Mouse (Mus musculus) CH12.LX (cell line): Measurements from ENCODE around the gene Anpep.

Experiments
- CHD1 ChIP-seq: IDR thresholded peaks from 2 replicates; pipeline ENCODE4 v1.6.1; 2012; ENCODE audit warnings: low read depth, low read length, improper control_type of control experiment, inconsistent platforms
- CTCF ChIP-seq, 2 experiments: IDR thresholded peaks in 1 of 2; conservative IDR thresholded peaks in 1 of 2; 2 replicates each; pipeline ENCODE4 v1.5.1; 2011 to 2012; ENCODE audit warnings: low read depth in 2 of 2, low read length in 2 of 2, improper control_type of control experiment in 1 of 2, inconsistent platforms in 1 of 2, mild to moderate bottlenecking in 1 of 2, moderate library complexity in 1 of 2

DNA sequence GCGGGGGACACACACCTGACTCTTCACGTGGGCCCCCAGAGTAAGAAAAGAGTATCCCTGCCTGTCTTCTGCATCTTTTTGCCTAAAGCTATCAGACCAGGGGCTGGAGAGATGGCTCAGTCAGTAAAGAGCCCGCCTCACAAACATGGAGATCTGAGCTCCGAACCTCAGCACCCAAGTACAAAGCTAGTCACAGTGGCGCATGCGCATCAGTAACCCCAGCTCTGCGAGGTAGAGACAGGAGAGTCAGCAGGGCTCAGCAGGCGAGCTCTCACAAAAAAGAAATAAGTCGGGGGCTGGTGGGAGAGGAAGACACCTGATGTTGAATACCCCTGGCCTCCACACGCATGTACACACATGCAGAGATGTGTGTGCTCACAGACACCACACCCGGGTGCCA lies 40.9 kb downstream of the Anpep start:
- TF ChIP-seq CTCF (conservative IDR thresholded peaks at IDR 0.05 in 1 of 2, IDR thresholded peaks at IDR 0.05 in 1 of 2; ENCODE audit: low read depth in 2 of 2, low read length in 2 of 2), result no peak
- TF ChIP-seq CHD1, result no peak
